Mouse (Mus musculus): Measurements from ENCODE around the gene Tmem30a.

Tmem30a gene

DNA sequence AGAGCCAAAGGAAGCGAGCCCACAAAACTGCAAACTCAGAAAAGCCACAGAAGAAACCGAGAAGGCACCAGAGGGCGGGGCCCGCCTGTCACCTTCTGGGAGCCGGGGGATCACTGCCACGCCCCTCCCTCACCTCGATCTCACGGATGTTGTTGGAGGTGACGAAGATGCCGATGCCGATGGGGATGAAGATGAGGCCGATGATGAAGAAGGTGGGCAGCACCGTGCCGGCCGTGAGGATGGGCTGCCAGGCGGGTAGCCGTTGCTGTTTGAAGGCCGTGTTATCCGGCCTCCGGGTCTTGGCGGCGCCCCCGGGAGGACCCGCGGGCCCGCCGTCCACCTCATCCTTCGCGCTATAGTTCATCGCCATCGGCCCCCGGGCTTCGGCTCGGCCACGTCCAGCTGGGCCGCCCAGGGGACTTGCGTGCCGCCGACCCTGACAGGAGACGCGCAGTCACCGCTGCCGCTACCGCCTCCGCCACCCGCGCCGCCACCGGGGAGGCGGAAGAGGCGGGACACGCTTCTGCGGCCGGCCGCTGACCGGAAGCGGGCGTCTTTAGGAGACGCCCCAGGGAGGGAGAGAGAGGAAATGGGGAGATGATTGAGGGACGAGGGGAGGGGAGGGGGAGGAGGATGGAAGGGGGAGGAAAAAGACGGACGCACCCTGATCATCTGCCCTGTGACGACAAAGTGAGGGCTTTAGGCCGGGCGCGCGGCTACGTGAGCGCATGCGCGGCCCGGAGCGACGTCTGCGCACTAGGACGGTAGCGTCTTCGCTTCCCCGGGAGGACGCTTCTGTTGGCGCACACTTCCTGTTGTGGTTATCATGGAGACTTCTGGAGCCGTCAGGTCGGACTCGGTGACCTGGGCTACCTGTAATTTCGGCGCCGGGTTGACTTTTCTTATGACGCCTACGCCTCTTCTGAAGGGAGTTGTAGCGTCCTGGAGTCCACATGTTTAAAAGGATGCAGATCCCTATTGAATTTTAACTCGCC, at the start of gene Tmem30a:
Gene Tmem30a (minus strand): TSS at position 667 of the 995 bp plus-strand sequence.
- DNase-seq (ENCODE audit: low read depth), result peak; percentile 96

DNA sequence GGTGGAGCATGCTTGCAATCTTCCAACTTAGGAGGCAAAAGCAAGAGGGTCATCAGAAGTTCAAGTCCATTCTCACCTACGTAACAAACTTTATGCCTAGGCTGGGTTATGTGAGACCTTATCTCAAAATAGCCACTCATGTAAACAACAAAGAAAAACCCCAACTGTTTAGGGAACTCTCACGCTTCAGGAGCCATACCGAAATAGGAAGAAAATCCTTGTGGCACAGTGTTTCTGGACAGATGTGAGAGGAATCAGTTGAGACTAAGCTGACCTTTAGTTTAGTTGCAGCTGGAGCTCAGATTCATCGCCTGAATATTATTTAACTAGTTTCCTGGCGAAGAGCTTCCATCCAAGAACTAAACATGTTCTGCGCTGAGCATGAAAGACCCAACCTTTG, 49.3 kb upstream of the Tmem30a start:
- no peak for DNase-seq (ENCODE audit: low read depth)

DNA sequence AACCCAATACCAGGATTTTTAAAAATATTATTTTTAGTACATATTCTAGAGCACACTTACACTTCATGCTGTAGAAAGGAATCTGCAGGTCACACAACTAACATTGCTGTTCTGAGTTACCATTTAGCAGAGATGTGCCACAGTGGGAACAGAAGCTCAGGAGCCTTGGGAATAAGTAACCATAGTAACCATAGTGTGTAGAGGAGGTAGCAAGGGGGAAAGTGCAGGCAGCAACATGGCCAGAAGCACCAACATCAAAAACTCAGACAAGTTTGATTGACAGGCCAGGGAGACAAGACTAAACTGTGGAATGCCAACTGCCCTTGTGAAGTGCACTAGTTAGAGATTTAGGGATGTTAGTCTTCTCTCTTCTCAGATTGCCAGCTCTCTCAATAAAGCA, 48.7 kb upstream of the Tmem30a start:
- DNase-seq (ENCODE audit: low read depth), result no peak

- no peak for DNase-seq (ENCODE audit: low read depth)
These were observed 38.0 kb upstream of the Tmem30a start for GRCm38 (mm10) chr9:79831294-79831693.

DNA sequence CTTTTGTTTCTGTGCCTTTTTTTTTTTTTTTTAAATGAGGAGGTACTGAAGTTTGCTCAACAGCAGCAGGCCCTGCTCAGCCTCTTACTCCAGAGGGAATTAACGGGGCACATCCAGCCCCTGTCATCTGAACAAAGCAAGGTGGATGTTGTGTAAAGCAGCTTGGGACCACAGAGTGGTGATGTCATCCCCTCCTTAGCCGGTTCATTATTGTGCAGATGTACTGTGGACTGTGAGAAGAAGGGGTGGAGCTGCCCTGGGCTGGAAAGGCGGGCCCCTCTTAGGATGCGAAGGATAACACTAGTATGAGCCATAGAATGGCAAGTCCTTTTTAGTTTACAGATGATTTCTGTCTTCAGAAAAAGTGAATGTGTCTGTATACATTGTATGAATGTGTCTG, 37.6 kb upstream of the Tmem30a start:
- DNase-seq (ENCODE audit: low read depth), result no peak

DNA sequence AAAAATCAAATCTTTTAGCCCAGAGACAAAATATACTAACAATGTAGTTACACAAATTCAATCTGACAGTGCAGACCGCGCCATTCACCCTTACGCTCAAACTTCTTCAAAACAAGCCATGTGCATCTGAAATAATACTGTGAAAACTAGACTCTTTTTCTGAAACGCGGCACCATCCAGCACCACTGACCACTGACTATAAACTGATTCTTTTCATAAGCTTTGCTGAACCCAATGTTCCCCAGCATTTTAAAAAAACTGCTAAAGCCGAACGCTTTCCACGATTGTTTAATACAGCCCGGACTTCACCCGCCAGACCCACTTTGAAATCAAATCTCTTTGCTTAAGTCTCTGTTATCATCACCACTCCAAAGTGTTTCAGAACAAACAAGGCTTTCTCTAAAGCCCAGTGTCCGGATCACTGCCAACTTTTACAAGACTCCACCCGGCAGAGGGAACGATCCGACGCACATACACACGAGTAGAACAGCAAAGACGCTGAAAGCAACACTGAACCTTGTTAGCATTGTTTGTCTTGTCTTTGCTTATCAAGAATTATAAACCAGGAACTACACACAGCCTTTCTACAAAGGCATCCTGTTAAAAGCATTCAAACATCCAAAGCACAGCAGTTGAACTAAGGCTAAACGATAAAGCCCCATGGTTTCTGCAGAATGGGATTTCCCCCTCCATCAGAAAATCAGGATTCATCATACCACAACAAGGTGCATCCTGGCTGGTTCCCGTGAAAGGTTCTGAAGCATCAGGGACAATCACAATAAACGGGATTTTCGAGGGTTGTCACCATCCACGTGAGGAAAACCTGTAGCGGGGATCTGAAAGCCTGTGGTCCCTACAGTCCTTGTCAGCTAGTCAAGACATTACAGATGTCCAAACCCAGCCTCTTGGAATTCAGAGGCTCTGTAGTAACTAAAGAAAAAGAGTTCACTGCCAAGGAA, 36.8 kb upstream of the Tmem30a start:
- no peak for DNase-seq (ENCODE audit: low read depth)

DNA sequence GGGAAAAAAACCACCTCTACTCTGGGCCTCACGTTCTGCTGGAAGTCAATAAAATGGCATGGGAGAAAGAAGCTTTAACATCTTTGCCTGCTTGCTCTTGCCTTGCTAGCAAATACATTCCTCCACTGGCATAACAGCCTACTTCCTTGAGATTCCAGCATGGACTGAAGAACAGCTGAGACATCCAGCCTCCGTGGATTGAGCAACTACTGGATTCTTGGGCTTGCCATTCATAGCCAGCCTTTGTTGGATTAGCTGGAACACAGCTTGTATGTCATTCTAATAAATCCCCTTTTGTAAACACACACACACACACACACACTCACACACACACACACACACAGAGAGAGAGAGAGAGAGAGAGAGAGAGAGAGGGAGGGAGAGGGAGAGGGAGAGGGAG, 33.8 kb upstream of the Tmem30a start:
- DNase-seq (ENCODE audit: low read depth), result no peak

- DNase-seq (ENCODE audit: low read depth), result no peak
These were observed 32.2 kb upstream of the Tmem30a start for GRCm38 (mm10) chr9:79825526-79825925.

DNA sequence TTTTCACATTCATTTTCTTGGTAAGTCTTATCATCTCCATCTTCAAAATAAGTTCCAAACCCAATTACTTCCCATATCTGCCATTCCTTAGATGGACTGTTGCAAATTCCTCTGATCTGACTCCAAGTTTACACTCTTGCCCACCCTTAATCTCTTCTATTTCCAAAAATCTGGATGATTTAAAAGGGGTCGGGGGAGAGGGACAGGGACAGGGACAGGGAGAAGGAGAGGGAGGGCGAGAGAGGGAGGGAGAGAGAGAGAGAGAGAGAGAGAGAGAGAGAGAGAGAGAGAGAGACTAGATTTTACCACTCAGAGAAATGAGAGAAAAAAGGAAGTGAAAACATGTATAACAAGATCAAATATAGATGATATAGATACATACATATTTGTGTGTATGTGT, 30.5 kb upstream of the Tmem30a start:
- DNase-seq (ENCODE audit: low read depth), result no peak

DNA sequence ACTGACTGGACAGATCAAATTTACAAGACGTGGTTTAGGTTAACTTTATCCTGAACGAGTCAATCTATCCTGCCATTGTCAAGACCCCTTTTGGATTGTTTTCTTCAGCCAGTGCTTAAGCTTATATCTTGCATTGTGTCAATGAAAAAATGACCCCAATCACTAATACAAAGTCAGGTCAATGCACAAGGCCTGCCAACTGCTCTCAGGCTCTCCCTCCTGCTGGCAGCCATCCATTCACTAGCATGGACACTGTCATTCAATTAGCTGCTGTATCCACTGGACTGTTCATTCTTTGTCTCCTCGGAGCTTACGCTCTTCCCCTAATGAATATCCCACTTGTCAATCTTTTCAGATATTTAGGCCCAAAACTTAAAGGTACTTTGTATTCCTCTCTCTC, 30.1 kb upstream of the Tmem30a start:
- DNase-seq (ENCODE audit: low read depth), result no peak

- no peak for DNase-seq (ENCODE audit: low read depth)
These were observed 23.2 kb upstream of the Tmem30a start for GRCm38 (mm10) chr9:79816464-79816863.

DNA sequence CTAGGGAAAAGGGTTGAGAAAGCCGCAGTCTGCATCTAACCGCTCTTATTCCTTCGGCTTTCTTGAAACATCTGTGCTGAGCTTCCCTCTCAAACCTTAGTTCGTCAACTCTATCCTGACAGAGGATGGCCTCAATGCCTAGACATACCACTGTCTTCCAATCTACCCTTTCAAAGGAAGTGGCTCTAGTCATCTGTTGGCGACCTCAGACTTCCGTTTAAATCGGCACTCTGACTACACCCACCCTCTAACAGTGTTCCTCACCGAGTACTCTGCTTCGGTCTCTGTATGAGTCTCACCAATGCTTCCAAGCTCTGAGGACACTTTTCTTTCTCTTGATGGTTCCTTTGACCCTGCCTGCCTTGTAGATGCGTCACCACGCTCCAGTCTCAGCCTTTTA, 22.7 kb upstream of the Tmem30a start:
- DNase-seq (ENCODE audit: low read depth), result peak; percentile 66

DNA sequence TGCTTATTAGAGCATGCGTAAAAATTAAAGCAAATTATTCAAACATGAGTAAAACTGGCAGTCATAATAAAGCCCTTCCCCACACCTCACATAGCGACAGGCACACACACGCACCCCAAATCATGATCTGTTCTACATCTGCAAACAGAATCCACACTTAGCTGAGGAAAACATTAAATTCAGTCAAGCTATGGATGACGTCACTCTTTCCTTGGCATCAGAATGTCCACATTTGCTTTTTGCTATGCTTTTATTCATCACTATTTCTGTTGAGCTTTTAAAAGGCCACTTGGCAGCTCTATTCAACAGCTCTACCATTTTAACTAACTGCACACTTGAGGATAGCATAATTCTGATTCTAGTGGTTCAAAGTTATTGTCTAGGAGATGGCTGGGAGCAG, 21.3 kb upstream of the Tmem30a start:
- no peak for DNase-seq (ENCODE audit: low read depth)

- no peak for DNase-seq (ENCODE audit: low read depth)
These were observed 17.9 kb upstream of the Tmem30a start for GRCm38 (mm10) chr9:79810969-79811902.

- DNase-seq (ENCODE audit: low read depth), result peak; percentile 64
These were observed 17.2 kb upstream of the Tmem30a start for GRCm38 (mm10) chr9:79810534-79810933.

GRCm38 (mm10) chr9:79809411-79809810, 16.1 kb upstream of the Tmem30a start:
- DNase-seq (ENCODE audit: low read depth), result no peak

DNA sequence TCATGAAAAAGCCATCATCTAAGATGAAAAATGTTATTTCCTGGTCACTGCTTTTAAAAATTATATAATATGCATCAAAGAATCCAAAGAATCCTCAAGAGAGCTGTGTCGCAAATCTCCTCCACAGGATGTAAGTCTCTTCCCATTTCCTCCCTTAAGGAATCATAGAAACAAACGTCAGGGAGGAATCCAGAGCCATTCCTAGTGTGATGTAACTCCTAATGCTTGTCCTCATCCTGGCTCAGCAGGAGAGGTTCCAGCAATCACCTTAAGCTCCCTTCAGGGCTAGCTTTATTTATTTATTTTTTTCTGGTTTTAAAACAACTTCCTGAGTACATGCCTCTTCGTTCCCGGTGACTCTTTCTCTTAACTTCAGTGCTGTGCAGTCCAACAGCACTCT, 13.9 kb upstream of the Tmem30a start:
- no peak for DNase-seq (ENCODE audit: low read depth)

DNA sequence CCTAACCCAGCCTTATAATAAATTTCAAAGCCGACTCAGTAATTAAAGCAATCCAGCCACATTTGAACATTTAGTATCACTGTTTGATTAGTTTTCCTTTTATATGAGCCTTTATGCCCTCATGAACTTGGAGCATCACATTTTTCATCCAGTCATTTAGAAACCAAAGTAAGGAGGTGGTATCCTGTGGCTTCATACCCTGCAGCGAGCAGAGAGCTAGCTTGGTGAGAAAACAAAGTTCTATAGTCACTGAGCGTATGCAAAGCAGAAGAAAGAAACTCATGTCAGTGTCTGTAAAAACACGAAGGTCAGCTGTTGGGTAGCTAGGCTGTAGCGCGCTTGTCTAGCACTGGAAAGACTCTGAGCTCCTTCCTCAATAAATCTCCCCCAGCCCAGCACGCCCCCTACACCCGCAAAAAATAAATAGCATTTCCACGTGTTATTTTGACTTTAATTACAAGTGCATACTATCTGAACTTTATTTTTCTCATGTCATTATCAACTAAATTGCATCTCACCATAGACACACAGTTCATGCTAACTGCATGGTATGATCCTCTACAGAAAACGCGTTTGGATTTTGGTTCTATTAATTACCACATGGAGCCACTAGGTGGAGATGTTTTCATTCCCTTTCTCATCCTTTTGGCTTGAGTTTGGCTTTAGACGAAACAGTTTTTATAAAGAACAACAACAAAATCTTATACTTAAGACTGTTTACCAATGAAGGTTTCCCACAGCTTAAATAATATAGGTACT, 13.2 kb upstream of the Tmem30a start:
- DNase-seq (ENCODE audit: low read depth), result peak; percentile 85

GRCm38 (mm10) chr9:79805426-79805825, 12.1 kb upstream of the Tmem30a start:
- DNase-seq (ENCODE audit: low read depth), result no peak

DNA sequence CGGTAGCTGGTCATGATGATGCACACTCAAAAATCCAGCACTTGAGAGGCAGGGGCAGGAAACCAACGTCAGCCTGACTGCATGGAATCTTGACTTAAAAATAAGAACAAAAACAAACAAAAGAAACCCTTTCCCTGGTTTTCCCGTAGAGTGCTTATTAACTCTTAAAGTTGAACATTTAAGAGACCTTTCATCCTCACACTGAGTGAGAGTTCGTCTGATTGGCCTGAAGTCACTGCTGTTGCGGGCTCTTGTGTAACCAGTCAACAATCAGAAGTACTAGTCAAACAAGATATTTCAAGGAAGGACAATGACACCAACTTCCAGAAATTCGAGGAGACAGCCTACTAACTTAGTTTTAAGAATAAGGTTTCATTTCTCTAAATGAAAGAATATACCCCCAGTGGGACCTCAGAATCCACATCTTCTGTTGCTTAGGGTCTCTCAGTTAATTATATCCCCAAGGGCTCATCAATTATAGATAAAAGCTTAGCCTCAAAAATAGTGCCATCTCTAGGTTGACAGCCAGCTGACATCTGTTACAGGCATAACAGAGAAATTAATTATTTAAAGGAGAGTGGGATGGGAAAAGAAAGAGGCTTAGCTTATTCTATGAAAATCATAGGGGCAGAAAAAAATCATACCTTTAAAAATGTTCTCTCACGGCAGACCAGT, 3.3 kb upstream of the Tmem30a start:
- no peak for DNase-seq (ENCODE audit: low read depth)

All from induced T-regulatory cell, adult 2 months (primary cell).